Mouse (Mus musculus) c-Kit-positive CD71-negative TER-119-negative erythroid progenitor cells, embryonic 14.5 days (primary cell): Measurements from ENCODE around the gene Rpl10a.
"Not testable (repeated sequence)": the region's sequence is repeated elsewhere in the genome, so short reads cannot be mapped to it uniquely, and the experiment has no call there.

Experiments
- DNase-seq: peaks from one replicate; pipeline ENCODE4 v3.0.0-alpha.2; 2013; ENCODE audit warnings: low read depth

Rpl10a gene

DNA sequence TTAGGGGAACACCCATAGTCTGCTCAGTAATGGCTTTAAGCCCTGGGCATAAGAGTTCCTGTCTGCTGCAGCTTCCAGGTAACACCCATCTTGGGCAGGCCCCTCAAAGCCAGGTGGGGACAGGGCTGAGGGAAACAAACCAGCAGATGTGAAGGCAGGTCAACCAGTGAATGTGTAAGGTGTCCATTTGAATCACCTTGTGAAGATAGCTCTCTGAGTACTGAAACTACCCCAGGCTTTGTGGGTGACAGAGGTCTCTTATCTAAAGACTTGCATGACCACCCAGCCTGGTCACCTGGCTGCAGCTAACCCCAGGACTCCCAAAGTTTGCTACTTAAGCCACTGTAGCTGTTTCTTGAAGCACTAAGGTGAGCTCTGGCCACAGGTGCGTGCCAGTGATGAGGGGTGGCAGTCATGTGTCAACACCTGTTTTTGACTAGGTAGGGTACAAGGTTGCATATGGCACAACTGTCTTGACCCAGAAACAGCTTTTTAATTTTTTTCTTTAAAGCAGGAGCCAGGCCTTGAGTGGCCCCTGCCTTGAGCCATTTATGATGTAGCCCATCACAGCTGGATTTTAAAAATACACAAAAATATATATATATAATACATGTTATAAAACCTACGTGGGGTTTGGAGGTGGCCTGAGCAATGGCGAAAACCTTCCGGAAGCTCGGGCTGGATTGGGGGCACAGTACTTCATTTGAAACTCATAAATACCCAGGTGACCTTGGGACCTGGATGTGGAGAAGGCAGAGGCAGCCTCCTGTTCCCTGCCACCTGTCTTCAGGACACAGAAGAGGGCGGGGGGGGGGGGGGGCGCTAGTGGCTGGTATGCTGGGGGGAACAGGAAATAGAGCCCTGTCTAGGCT lies 3.2 kb downstream of the Rpl10a start:
- DNase-seq = no peak

DNA sequence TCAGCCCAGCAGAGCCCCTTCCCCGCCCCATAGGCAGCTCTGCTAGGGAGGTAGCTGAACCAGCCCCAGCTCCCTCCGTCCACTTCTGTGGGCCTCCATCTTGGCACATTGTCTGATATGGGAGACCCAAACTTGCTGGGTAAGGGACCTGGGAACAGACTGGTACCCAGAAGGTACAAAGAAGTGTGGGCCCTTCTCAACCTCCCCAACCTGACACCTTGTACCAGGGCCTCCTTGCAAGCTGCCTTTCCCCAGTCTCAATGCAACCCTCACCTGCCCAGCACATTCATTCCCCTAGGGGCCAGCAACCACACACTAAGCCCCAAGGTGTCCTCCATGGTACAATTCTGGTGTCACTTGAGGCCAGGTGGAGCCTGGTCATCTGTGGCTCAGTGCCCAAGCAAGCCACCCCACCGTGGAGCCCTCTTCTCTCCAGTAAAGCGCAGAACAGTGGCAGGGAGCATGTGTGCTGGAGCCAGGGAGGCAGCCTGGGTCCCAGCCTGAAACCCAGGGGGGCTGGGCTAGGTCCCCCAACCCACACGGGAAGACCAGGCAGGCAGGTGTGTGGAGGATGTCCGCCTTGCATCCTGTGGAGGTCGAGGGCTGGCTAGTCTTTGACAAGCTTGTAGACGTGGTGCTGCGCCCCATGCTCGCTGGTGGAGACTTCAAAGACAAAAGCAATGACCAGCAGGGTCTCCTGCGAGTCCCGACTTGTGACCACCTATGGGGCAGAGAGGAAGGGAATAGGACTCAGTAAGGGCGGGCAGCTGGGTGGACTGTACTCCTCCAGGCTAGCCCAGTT lies 4.0 kb downstream of the Rpl10a start:
- DNase-seq = no peak

DNA sequence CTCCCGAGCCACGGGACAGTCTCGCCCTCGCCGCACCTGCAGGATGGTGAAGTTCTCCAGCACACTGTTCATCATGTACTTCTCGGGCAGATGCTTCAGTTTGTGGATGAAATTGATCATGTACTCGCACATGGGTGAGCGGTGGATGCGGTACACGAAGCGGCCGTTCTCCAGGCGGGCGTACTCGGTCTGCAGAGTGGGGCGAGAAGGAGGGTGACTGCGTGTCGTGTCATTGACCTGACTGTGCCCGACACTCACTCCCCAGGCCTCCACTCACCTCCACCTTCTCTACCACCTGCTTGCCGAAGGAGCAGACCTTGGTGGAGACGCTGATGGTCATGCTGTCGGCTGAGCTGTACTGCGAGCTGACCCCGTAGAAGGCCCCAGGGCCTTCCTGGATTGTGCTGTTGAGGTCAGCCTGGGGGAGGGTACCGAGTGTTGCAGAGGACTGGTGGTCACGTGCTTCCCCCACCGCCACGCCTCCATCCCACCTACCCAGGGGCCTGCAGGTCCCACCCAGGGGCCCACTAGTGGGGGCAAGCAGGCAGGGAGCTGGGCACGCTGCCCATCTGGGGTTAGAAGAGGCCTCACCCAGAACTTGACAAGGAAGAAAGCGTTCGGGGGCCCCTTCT lies 4.8 kb downstream of the Rpl10a start:
- no peak for DNase-seq

DNA sequence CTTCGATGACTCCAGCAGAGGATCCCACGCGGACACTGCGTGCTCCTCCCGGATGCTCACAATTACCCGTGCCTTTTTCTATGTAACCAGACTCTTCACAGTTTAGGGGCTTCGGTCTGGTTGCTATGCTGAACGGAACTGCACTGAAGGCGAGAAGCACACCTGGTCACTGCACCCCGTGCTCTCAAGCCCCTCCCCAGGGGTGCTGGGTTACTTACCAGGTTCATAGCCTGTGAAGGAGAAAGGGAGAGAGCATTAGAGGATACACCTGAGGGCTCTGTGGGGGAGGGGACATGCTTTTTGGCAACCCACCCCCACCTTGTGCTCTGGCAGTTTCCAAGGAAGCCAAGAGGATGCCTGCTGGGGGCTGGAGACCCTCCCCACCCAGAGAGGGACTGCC lies 7.0 kb downstream of the Rpl10a start:
- DNase-seq = no peak

DNA sequence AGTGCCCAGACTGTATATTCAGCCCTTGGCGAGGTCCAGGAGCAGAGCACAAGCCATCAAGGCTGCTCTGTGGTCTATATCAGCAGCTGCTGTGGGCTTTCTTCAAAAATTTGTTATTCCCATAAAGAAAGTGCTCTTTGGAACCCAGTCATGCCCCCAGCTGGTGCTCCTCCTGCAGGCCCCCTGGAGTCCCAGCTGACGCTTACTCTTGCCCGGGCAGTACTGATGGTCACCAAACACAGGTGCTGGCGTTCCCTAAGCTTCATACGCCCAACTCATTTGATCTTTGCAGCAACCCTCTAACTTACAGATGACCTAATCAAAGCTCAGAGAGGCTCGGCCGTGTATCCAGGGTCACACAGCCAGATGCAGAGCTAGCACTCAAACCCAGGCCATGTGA lies 9.3 kb downstream of the Rpl10a start:
- DNase-seq = no peak

DNA sequence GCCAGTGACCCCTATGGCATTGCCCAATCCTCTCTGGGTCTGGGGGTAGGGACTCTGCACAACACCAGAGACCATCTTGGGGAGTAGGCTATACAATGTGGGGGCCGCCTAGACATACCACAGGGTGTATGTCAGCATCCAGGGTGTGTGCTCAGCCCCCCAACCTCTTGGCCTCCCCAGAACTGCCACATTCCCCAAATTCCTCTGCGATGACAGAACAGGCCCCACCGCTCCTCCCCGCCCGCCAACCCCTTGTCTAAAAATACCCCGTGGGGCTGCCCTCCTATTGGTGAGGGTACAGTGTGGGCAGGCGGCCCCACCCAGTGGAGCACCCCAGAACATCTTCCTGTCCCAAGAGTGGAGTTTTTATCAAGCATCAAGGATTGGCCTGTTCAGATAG lies 12.3 kb downstream of the Rpl10a start:
- no peak for DNase-seq

DNA sequence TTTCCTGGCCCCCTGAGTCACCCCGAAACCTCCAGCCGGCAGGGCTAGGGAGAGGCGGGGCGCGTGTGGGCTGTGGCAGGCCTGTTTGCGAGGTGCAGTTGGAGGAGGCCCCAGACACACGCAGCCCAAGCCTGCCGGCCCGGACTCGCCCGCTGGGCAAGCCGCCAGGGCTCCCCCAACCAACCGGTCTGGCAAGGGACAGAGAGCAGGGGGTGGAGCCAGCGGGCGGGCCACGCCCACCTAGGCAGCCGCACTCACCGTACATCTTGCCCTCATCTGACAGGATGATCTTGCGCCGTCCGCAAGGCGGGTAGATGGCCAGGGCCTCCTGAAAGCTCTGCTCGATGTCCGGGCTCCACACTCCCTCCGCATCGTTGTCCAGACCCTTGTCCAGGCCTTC lies 12.8 kb downstream of the Rpl10a start:
- no peak for DNase-seq

DNA sequence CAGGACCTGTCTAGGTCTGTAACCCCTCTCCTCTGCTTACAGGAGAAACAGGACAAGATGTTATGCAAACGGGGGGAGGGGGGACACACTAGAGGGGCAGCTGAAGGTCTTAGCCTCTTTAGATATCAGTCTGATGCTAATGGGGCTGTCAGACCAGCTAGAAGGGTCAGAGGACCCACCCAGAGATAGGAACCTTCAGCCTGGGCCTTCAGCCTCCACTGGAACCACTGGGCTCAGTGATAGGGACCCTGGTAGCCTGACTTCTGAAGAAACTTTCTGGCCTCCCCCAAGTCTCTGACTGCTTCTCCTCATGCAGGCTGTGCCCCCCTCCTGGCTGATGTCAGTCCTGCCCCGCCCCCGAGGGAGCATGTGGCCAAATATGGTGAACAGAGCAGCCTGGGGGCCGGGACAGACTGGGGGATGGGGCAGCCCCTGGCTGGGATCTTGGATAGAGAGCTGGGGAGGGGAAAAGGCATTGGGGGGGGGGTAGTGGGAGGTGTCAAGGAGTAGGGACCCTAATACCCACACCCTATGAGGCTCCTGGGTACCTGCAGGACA lies 15.9 kb downstream of the Rpl10a start:
- DNase-seq = no peak

DNA sequence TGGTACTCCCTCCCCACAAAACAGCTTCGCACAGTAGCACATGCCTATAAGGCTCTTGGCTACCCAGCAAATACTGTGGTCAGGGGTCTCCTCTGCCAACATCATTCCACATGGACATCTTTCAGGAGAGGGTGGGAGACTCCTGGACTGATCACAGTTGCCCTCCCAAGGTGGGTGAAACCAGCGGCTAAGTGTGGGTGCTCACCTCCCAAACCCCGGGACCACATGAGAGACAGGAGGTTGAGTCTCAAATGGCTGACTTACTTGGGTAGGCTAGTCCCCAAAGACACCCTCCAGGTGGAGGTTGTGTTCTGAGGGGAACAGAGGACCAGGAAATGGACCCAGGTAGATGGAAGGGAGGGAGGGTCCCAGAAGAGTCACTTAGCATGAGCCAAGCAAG lies 16.4 kb downstream of the Rpl10a start:
- no peak for DNase-seq

DNA sequence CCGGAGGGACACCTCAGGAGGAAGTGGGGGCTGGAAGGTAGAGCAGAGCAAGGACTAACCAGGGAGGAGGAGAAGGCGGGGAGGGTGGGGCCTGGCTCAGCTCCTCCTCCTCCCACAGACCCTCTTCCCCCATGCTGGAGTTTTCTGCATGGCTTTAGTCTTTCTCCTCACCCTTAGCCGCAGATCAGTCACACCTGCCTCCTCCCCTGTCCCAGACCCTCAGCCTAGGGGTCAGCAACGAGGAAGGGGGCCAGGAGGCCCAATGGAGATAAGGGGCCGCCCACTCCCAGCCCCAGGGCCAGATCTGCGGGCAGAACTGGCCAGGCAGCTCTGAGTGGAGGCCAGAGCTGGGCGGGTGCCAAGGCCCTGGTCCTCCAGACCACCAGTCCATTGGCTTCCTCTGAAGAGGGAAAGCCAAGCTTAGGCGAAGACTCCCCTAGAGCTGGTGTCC lies 17.0 kb downstream of the Rpl10a start:
- no peak for DNase-seq

DNA sequence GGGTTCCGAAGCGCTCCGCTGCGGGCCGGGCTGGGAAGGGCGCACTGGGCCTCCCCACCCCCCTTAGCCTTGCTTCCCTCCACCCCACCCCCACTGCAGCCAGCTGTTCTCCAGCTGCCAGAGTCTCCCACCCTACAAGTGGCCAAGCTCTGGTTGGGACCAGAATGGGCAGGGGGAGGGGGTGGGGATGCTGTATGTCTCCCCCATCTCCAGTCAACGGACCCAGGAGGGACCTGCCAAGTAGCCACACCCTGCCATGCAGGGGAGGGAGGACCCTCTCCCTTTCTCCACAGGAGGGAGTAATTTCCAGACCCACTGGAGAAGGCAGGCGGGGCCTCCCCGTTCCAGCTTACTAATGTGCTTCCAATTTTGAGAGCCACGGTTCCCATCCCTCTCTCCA lies 17.6 kb downstream of the Rpl10a start:
- no peak for DNase-seq

DNA sequence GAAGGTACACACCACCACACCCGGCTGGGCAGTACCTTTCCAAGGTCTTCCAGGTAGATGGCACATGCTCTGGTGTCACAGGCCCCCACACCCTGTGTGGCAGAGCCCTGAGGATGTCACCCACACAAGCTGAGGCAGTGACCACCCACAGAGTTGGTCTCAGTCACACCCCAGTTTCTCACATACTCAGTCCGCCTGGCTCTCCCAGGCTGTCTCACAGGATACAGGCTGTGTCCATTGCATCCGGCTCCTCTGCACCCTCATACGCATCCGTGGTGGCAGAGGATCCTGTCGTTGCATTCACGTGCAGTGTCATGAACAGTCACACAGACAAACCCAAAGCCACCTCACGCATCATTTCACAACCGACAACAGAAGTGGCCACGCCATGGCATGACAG lies 19.1 kb downstream of the Rpl10a start:
- no peak for DNase-seq

DNA sequence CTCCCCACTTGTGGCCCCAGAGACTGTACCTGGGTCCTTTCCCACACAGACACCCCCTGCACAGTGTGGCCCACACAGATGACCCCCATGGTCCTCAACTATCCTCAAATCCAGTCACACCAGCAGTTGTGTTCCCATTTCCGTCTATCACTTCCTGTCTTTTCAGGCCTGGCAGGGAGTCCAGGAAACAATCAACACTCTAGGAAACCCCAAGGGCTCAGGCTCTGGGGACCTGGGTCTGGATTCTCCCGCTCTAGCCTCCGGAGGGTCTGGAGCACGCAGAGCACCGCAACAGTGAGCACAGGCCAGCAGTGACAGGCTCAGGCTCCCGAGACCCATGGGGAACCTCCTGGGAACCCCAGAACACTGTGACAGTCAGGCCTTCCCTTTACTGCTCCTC lies 19.9 kb downstream of the Rpl10a start:
- DNase-seq = no peak

DNA sequence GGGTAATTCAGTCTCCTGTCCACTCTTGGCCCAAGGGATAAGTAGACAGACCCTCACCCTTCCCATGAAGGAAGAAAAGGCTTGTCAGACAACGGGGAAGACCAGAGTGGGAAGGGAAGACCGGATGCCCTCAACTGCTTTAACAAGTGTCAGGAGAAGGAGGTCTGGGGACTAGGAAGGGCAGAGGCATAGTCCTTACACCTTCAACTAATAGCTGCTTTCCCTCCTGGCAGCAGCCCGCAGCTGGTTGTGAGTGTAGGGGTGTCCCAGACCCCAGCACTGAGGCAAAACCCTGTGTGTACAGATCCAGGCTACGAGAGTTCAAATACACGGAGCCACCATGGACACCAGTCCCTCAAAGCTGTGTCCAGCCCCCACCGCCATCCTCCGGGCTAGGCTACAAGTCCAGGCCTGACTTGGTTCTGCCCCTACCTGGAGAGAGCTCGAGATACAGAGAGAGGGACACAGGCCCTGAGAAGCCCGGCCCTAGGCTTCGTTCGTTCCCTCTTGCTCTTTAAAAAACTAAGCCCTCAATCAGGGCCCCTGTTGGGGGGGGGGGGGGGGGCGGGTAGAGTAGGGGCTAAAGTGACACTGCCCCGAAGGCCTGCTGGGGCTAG lies 21.1 kb downstream of the Rpl10a start:
- DNase-seq = no peak

DNA sequence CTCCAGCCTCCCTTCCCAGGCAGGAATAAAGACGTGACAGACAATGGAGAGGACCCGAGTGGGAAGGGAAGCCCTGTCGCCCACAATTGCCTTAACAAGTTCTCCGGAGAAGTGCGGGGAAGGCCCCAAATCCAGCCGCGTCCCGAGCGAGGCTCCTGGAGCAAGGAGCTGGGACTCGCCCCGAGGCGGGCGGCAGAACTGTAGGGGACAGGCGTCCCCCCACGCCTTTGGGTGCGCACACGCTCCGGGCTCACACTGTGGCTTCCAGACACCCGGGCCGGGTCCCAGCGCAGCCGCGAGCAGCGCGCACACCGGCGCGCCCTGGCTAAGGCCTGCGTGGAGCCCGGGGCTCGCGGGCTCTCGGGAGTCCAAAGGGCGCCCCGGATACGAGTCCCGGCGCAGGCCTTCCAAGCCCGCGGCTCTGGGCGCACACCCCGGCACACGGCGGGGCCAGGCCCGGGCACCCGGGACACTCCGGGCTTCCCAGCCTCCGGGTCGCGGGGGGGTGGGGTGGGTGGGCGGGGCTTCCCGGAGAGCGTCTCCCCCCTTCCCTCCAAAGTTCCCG lies 21.7 kb downstream of the Rpl10a start:
- no peak for DNase-seq

DNA sequence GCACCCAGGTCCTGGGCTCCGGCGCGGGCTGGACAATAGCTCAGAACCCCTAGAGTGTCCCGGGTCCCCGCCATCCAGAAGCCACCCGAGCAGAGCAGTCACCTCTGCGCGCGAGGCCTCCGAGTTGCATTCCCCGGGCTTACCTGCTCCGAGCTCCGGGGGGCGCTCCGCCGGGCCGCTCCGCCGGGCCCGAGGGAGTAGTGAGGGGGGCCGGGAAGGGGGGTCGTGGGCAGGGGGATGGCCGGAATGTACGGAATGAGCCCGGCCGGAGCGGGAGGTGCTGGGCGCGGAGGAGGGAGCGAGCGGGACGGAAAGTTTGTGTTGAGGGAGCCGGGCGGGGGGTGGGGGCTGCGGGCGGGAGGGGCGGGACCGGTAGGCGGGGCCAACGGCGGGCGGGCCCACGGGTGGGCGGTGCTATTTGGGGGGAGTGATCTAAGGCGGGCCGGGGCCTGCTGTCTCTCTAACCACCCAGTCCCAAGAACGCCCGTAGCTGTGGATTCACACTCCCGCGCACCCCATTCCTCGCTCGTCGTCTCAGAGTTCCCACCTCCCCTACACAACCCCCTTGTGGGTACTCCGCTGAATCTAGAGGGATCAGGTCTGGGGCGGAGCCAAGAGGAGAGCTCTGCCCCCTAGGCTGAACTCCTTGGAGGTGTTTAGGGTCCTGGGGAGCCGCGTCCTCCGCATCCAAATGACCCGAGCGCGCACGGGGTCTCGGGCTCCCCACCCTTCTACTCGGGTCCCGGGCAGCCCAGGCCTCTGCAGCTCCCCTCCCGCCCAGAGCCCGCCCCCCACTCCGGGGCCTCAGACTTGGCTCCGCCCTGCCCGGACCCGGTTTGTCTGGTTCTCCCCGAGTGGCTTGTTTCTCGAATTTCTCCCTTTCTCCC lies 22.4 kb downstream of the Rpl10a start, which contains the start of gene Tead3:
Gene Tead3 (minus strand): TSS at position 352 of the 887 bp plus-strand sequence.
- DNase-seq = no peak

DNA sequence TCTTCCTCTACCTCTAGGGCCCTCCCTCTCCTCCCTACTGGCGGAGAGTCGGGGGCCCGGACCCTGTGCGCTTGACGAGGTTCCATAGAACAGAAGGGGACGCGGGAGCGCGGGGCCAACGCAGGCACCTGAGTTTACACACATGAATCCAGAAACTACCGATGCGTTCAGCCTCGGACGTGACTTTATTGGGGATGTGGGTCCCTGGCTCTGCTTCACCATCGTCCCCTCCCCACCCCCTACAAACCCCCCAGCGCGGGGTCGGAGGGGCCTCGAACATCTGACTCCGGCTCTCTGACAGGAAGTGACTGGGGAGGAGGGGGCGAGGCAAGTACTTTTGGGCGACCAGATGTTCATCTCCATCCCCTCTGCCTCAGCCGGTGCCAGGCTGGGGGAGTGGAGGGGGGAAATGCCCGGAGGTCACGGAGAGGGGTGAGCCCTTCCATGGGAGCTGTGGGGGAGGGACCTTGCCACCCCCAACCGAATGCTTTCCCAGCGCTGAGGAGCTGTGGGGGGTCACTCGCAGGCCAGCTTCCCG lies 23.2 kb downstream of the Rpl10a start:
- no peak for DNase-seq

DNA sequence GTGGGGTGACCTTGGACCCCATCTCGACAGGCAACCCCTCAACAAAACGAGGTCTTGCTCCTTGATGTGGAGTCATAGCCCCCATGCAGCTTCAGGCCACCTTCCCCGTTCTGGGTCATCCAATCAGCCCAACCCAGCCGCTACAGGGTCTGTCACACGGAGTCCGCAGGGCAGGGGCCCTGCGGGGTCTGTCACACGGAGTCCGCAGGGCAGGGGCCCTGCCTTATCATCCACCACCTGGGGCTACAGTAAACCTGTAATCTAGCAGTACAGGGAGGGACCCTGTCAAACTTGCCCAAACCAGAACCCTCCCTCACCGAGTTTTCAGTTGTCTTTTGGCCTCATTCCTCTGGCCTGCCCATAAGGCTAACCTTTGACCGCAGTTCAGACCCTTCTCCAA lies 23.7 kb downstream of the Rpl10a start:
- DNase-seq = no peak

DNA sequence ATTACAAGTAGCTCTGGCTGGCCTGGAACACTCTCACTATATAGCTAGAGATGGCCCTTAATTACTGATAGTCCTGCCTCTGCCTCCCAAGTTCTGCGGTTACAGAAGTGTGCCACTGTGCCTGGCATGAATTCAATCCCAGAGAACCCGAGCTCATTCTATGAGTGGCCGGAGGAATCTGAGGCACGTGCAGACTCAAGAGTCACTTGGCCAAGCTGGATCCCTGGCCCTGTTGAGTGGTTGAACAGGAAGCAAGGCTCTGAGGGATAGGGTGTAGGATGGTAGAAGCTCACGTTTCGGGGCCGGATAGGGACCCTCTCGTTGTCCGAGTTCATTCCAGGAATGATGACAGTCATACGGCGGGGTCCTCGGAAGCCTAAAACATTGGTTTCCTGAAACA lies 27.6 kb downstream of the Rpl10a start:
- DNase-seq = no peak

DNA sequence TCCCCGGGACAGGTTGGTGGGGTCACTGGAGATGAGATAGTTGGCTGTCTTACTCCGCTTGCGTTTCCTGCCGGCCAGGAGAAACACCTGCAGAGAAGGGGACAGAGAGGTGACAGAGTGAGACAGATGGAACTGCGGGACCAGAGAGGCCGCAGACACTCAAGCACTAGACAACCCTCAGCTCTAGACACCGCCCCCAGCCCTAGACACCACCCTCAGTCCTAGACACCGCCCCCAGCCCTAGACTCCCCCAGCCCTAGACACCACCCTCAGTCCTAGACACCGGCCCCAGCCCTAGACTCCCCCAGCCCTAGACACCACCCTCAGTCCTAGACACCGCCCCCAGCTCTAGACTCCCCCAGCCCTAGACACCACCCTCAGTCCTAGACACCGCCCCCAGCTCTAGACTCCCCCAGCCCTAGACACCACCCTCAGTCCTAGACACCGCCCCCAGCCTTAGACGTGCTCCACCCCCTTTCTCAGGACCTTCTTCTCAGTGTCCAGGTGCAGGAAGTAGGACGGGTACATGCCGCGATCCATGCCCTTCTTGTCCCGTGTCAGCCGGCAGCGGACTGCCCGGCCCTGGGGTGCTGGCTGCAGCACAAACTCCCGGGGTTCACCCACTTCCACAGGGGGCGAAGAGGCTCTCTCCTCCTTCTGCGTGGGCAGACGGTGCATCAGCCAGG lies 30.4 kb downstream of the Rpl10a start:
- DNase-seq = not testable (repeated sequence)
